Mouse (Mus musculus) stomach, postnatal 0 days (tissue): ENCODE results near the gene Nxn.
A peak's percentile ranks its signal among the peaks of the same experiment; 100 is the strongest.

ENCODE experiments used
- CTCF ChIP-seq: IDR thresholded peaks from 2 replicates; pipeline ENCODE4 v1.5.1; 2016; ENCODE audit warnings: antibody characterized with exemption, low read depth, mild to moderate bottlenecking, moderate library complexity
- EP300 ChIP-seq: optimal IDR thresholded peaks from 2 replicates; pipeline ENCODE3; 2016; ENCODE audit warnings: antibody characterized with exemption

- TF ChIP-seq EP300 = no peak
- TF ChIP-seq CTCF = peak; percentile 58
Observed at GRCm38 (mm10) chr11:76429046-76429445, 30.1 kb upstream of the Nxn start.
